Mouse (Mus musculus) embryo, embryonic 10 days (tissue): ENCODE measurements around the gene Olfr836.
"Not testable (repeated sequence)": the region's sequence is repeated elsewhere in the genome, so short reads cannot be mapped to it uniquely, and the experiment has no call there.

Experiments used
- DNase-seq: peaks from one replicate; pipeline ENCODE4 v3.0.0-alpha.2; 2015; ENCODE audit warnings: low spot score

Gene Olfr836

GRCm38 (mm10) chr9:19120082-19120481 is at the start of gene Olfr836:
Gene Olfr836, plus strand, starts transcription at chr9:19120382.
- DNase-seq = no peak

DNA sequence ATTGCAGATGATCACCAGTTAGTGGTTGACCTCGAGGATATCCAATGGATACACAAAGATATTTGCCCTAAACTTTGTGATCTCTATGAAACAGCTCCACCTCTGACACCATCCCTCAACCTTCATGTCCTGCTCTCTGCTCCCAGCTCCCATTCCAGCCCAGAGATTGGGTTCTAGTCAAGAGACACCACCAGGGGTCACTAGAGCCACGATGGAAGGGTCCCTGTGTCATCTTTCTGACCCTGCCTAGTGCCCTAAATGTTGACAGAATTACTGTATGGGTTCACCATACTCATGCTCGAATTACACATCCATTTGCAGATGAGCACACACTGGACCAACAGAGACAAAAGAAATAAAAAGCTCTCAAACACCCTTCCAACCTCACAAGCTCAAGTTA is 35.2 kb upstream of the Olfr836 start:
- DNase-seq = no peak

GRCm38 (mm10) chr9:19092889-19093753 is 27.1 kb upstream of the Olfr836 start:
- DNase-seq = not testable (repeated sequence)

DNA sequence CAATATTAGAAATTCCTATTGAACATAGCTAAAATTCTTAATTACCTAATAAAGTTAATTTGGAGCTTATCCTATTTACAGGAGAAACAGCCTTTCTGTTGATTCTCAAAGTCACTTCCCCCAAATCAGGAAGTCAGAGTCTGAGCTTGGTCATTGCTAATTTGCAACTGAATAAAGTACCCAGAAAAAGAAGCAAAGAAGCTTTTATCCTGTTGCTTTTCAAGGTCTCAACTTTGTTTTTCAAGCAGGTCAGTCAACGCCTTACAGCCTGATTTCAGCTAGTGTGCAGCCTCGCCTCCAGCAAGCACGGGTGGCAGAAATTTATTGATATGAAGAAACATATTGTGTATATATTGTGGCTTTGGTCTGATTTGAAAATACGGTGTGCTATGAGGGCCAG is 22.9 kb upstream of the Olfr836 start:
- no peak for DNase-seq

DNA sequence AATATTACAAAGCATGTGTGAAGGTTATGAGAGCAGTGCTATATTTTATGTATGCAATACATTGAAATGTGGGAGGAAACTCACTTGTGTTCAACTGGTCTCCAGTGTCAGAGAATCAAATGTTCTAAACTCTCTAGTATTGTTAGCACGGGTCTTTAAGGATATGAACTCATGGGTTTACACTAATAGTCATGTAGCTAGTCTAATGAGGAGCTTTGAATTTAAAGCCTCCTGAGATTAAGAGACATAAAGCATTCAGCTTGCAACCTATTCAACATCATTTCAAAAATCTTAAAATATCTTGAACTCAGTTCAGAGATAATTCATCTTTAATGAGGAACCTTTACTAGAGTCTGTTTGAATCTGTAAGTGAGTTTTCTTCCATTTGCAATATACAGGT is 15.8 kb downstream of the Olfr836 start, which contains the start of gene Olfr837:
Gene Olfr837, plus strand, starts transcription at position 301 of the 400 bp plus-strand sequence.
- DNase-seq = no peak
